12 mouse cellular contexts compared by ENCODE assay signal in the genomic region with DNA sequence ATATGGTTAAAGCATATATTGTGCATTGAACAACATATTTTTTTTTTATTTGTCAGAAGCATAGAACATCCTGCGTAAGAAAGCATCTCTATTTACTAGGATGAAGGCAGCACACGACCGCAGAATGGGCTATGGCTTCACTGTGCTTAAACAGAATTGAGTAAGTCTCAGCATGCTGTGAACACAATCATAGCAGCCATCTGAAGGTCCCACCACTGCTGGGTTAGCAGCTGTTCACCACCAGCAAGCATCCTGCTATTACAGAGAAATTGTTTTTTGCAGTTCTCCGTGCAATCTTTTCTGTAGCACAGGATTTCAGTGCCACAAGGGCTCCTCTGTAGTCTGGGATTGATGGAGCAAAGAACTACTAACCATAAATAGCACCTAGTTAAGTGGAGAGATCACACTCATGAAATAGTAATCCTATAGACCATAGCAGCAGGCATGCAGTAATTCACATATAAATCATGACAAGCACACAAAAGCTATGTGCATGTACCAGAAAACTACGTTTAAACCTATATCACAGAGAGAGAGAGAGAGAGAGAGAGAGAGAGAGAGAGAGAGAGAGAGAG.
DNase-seq lines count a peak whose midpoint lies in the region; ATAC-seq and TF ChIP-seq lines count a peak whose summit lies in the region.
"Had no signal": no experiment of that assay in that cellular context is flagged by ENCODE, and none has a peak within 500 bp of the region (broad histone marks: within the 10 kb centered on the region; RNA-seq: fewer than 3 reads in every experiment).

No protein-coding gene starts in this region.

- H3K4me2 ChIP-seq in forebrain, embryonic 12.5 days = no peak overlapping the region
- H3K4me2 ChIP-seq in forebrain, embryonic 11.5 days (ENCODE audit: low read depth, low read length, severe bottlenecking) = no peak overlapping the region
- H3K4me2 ChIP-seq in neural tube, embryonic 11.5 days (ENCODE audit: low read depth) = no peak overlapping the region
- no peak overlapping the region for H3K4me2 ChIP-seq in hindbrain, postnatal 0 days (ENCODE audit: low read depth, low read length)
- H3K4me2 ChIP-seq: heart, embryonic 13.5 days had no signal

- no peak for TF ChIP-seq POLR2A in olfactory bulb, adult 2 months (IDR thresholded peaks at IDR 0.05; ENCODE audit: insufficient read depth, low read depth, low read length)

- ATAC-seq in forebrain, embryonic 12.5 days (ENCODE audit: low FRiP score) = no peak; the same call in 1 of the 2 replicates
- ATAC-seq in forebrain, embryonic 11.5 days (replicated peaks; ENCODE audit: low FRiP score) = no peak
- peak; percentile 31; the same call in 1 of the 2 replicates for ATAC-seq in neural tube, embryonic 11.5 days (ENCODE audit: insufficient read depth, low FRiP score, low TSS enrichment)
- peak; percentile 84 for ATAC-seq in hindbrain, postnatal 0 days
- ATAC-seq: liver, postnatal 0 days had no signal

- no peak for DNase-seq in forebrain, embryonic 11.5 days (ENCODE audit: low spot score)
- peak; percentile 21 for DNase-seq in neural tube, embryonic 11.5 days (ENCODE audit: low spot score)
- no peak for DNase-seq in neural tube, embryonic 10.5 days (ENCODE audit: extremely low spot score, low spot score)
- DNase-seq in hindbrain, postnatal 0 days (ENCODE audit: low spot score) = peak; percentile 76
- DNase-seq in spleen, postnatal 10 days (ENCODE audit: low spot score in 2 of 2) = no peak
- no peak for DNase-seq in embryo, embryonic 10.5 days (ENCODE audit: low spot score)
- DNase-seq: adrenal gland, adult 2 months; liver, postnatal 0 days; thymus, adult 18-20 months had no signal

- TF ChIP-seq CTCF in hindbrain, postnatal 0 days (IDR thresholded peaks at IDR 0.05; ENCODE audit: low read depth) = no peak
- no peak for TF ChIP-seq CTCF in olfactory bulb, adult 2 months (IDR thresholded peaks at IDR 0.05; ENCODE audit: insufficient read depth, low read depth, low read length)

- H3K4me3 ChIP-seq in forebrain, embryonic 12.5 days (replicated peaks) = no peak overlapping the region
- H3K4me3 ChIP-seq in forebrain, embryonic 11.5 days (ENCODE audit: low read depth, low read length) = no peak overlapping the region
- no peak overlapping the region for H3K4me3 ChIP-seq in neural tube, embryonic 11.5 days (ENCODE audit: low read depth, low read length)
- H3K4me3 ChIP-seq in hindbrain, postnatal 0 days (ENCODE audit: low read length) = no peak overlapping the region
- H3K4me3 ChIP-seq in olfactory bulb, adult 2 months (ENCODE audit: insufficient read depth, low read depth, low read length) = no peak overlapping the region
- H3K4me3 ChIP-seq: heart, embryonic 13.5 days had no signal

- peaks cover 3% of the 10 kb centered on the region; the same call in 1 of the 2 replicates for H3K4me1 ChIP-seq in forebrain, embryonic 12.5 days
- no peaks in the 10 kb centered on the region for H3K4me1 ChIP-seq in forebrain, embryonic 11.5 days (replicated peaks; ENCODE audit: control insufficient read depth, insufficient read depth, low read length)
- no peaks in the 10 kb centered on the region for H3K4me1 ChIP-seq in neural tube, embryonic 11.5 days (ENCODE audit: control insufficient read depth, insufficient read depth, low read length)
- no peaks in the 10 kb centered on the region for H3K4me1 ChIP-seq in hindbrain, postnatal 0 days (ENCODE audit: insufficient read depth, low read length)
- no peaks in the 10 kb centered on the region for H3K4me1 ChIP-seq in olfactory bulb, adult 2 months (ENCODE audit: control insufficient read depth, insufficient read depth, low read length)
- H3K4me1 ChIP-seq: heart, embryonic 13.5 days had no signal

- 73% methylated on average over 5 of the region's 5 CpGs for WGBS in forebrain, embryonic 12.5 days
- 83% methylated on average over 5 of the region's 5 CpGs for WGBS in forebrain, embryonic 11.5 days
- 68% methylated on average over 5 of the region's 5 CpGs for whole genome bisulfite sequencing in neural tube, embryonic 11.5 days
- 43% methylated on average over 5 of the region's 5 CpGs for WGBS in hindbrain, postnatal 0 days
- WGBS in olfactory bulb, adult 2 months = 43% methylated on average over 5 of the region's 5 CpGs

- H3K9ac ChIP-seq in forebrain, embryonic 12.5 days = no peak overlapping the region
- no peak overlapping the region for H3K9ac ChIP-seq in forebrain, embryonic 11.5 days (ENCODE audit: low read length)
- H3K9ac ChIP-seq in neural tube, embryonic 11.5 days (ENCODE audit: low read length) = no peak overlapping the region
- no peak overlapping the region for H3K9ac ChIP-seq in hindbrain, postnatal 0 days (replicated peaks; ENCODE audit: low read length)
- H3K9ac ChIP-seq: heart, embryonic 13.5 days; liver, postnatal 0 days had no signal

- H3K36me3 ChIP-seq in forebrain, embryonic 12.5 days (replicated peaks) = no peaks in the 10 kb centered on the region
- no peaks in the 10 kb centered on the region for H3K36me3 ChIP-seq in forebrain, embryonic 11.5 days (ENCODE audit: control insufficient read depth, insufficient read depth, low read length)
- no peaks in the 10 kb centered on the region for H3K36me3 ChIP-seq in neural tube, embryonic 11.5 days (ENCODE audit: control insufficient read depth, insufficient read depth, low read length)
- H3K36me3 ChIP-seq in hindbrain, postnatal 0 days (ENCODE audit: insufficient read depth, low read length) = no peaks in the 10 kb centered on the region
- H3K36me3 ChIP-seq: heart, embryonic 13.5 days had no signal

- no peaks in the 10 kb centered on the region for H3K9me3 ChIP-seq in forebrain, embryonic 12.5 days
- no peaks in the 10 kb centered on the region for H3K9me3 ChIP-seq in forebrain, embryonic 11.5 days (ENCODE audit: control insufficient read depth, low read length)
- H3K9me3 ChIP-seq in neural tube, embryonic 11.5 days (ENCODE audit: control insufficient read depth, low read length) = no peaks in the 10 kb centered on the region
- H3K9me3 ChIP-seq in hindbrain, postnatal 0 days (ENCODE audit: low read length) = no peaks in the 10 kb centered on the region
- H3K9me3 ChIP-seq: heart, embryonic 13.5 days had no signal

- no peaks in the 10 kb centered on the region for H3K27me3 ChIP-seq in forebrain, embryonic 12.5 days
- no peaks in the 10 kb centered on the region for H3K27me3 ChIP-seq in forebrain, embryonic 11.5 days (ENCODE audit: control insufficient read depth, insufficient read depth, low read length)
- no peaks in the 10 kb centered on the region for H3K27me3 ChIP-seq in neural tube, embryonic 11.5 days (ENCODE audit: control insufficient read depth, insufficient read depth, low read length)
- no peaks in the 10 kb centered on the region for H3K27me3 ChIP-seq in hindbrain, postnatal 0 days (ENCODE audit: insufficient read depth, low read length)
- H3K27me3 ChIP-seq: heart, embryonic 13.5 days had no signal

- peak overlapping the region; percentile 19; the same call in 1 of the 2 replicates for H3K27ac ChIP-seq in forebrain, embryonic 12.5 days
- H3K27ac ChIP-seq in forebrain, embryonic 11.5 days (ENCODE audit: low read depth, low read length) = no peak overlapping the region
- 0 out of 2 replicates have a peak overlapping the region, but pooled peaks have one; percentile 23 for H3K27ac ChIP-seq in neural tube, embryonic 11.5 days (ENCODE audit: low read depth, low read length)
- peak overlapping the region; percentile 1; the same call in 1 of the 2 replicates for H3K27ac ChIP-seq in hindbrain, postnatal 0 days
- H3K27ac ChIP-seq in olfactory bulb, adult 2 months (ENCODE audit: insufficient read depth, low read depth, low read length) = peak overlapping the region; percentile 73; the same call in 1 of the 2 replicates
- H3K27ac ChIP-seq: heart, embryonic 13.5 days had no signal

Comparison
In these comparisons a context has a peak if more than half of its experiments do, and no peak if none do; other contexts are left out.
1. DNase-seq: peak in neural tube, embryonic 11.5 days (single experiment) and hindbrain, postnatal 0 days (single experiment); none in forebrain, embryonic 11.5 days (single experiment), neural tube, embryonic 10.5 days (single experiment), spleen, postnatal 10 days (0 of 2) and embryo, embryonic 10.5 days (single experiment).
2. ATAC-seq: peak in neural tube, embryonic 11.5 days (single experiment) and hindbrain, postnatal 0 days (single experiment); none in forebrain, embryonic 12.5 days (single experiment) and forebrain, embryonic 11.5 days (single experiment).